Mouse (Mus musculus) neural tube, embryonic 12.5 days (tissue): Measurements from ENCODE around the gene Itpr1. TPM values are rescaled to one million over a fixed set of nuclear protein-coding genes. Genes with fewer than 3 reads are reported as not detected.

Experiments
- ATAC-seq: fragments of 200-750 bp; cut with Nextera tagmentation; 2 replicates; pipeline ENCODE4 v1.8.0; 2017; ENCODE audit warnings: low read depth, mild to moderate bottlenecking, moderate TSS enrichment, moderate library complexity; ENCODE audit not compliant: low FRiP score
- H3K27ac ChIP-seq: fragments of 300-500 bp; sonication (generic); 2 replicates; pipeline ENCODE4 v1.5.1; 2016
- H3K27me3 ChIP-seq: fragments of 300-500 bp; sonication (generic); replicated peaks from 2 replicates; pipeline ENCODE4 v1.6.1; 2016; ENCODE audit warnings: mild to moderate bottlenecking
- H3K36me3 ChIP-seq: fragments of 300-500 bp; sonication (generic); 2 replicates; pipeline ENCODE4 v1.6.1; 2016; ENCODE audit warnings: mild to moderate bottlenecking
- H3K4me1 ChIP-seq: fragments of 300-500 bp; sonication (generic); 2 replicates; pipeline ENCODE4 v1.6.1; 2016
- H3K4me2 ChIP-seq: fragments of 300-500 bp; sonication (generic); replicated peaks from 2 replicates; pipeline ENCODE4 v1.6.1; 2016; ENCODE audit warnings: mild to moderate bottlenecking
- H3K4me3 ChIP-seq: fragments of 300-500 bp; sonication (generic); 2 replicates; pipeline ENCODE4 v1.5.1; 2016
- H3K9ac ChIP-seq: fragments of 300-500 bp; sonication (generic); 2 replicates; pipeline ENCODE4 v1.6.1; 2016; ENCODE audit warnings: mild to moderate bottlenecking
- H3K9me3 ChIP-seq: fragments of 300-500 bp; sonication (generic); 2 replicates; pipeline ENCODE4 v1.6.1; 2016; ENCODE audit warnings: mild to moderate bottlenecking
- WGBS: fragments of 180-500 bp; shearing (Covaris S2); methylation state at CpG from one replicate; pipeline ENCODE4 v1.1.7; 2016; 5-methylcytosine and 5-hydroxymethylcytosine counted together
- polyA plus RNA-seq: library from polyadenylated mRNA; unstranded; fragments of >200 nt; fragmentation: Nextera tagmentation; extraction: Ambion mirVana; gene quantifications from 2 replicates; pipeline ENCODE4 v1.2.1, GENCODE M21; 2016

The Itpr1 gene
- polyA plus RNA-seq, 1 experiment from 2014 or later = 6.9 TPM

DNA sequence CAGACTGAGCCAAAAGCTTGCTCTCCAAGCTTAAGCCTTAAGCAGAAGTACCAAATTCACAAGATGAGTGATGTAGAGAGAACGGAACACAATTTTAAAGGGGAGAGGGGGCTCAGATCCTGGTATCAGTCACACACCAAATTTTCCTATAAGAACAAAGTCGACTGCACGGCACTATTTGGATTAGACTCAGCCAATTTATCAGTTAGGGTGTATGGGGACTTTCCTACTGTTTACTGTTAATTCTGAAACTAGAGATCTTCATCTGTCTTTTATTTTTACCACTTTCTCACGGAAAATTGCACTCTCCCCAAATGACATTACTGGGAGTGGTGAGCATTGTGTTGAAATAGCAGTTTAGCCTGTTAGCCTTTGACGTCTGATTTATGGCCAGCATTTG lies 269.6 kb downstream of the Itpr1 start:
- Histone ChIP-seq H3K4me1 (no peaks in the 10 kb centered on the region), H3K4me2 (no peak overlapping the region), H3K27me3 (no peaks in the 10 kb centered on the region), H3K9ac (no peak overlapping the region), H3K9me3 (no peaks in the 10 kb centered on the region), H3K27ac (no peak overlapping the region), H3K36me3 (no peaks in the 10 kb centered on the region), H3K4me3 (no peak overlapping the region)
- ATAC-seq = no peak
- WGBS = 85% methylated on average over 5 of the region's 5 CpGs

DNA sequence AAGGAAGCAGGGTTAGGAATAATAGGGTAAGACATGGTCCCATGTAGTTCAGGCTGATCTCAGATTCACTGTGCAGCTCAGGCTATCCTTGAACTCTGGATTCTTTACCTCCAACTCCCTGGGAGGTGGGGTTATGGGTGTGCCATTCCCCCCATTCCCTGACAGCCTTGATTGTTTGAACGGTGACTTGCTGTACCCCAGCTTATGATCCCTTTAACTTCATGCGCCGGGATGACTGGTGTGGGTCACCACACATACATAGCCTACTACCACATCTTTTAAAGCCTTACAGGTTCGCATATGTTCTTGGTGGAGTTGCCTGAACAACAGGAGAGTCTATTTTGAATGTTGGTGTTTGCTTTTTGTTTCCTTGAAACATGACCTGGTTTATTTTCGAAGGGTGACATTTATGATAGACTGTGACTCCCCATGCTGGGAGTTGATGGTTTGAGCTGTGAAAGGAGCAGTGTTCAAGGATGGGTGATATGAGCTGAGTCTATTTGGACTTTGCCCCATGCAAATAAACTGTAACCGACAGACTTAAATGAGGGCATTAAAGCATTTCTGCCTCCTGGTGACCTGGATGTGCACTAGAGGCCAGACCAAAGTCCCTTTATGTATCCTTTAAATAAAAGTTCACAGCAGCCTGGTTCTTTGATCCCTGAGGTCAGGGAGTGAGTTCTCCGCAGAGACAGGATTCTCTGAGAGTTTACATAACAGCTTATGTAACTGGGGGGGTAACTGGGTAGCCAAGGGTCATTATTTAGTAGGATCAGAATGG lies 273.5 kb downstream of the Itpr1 start:
- H3K4me1 ChIP-seq = no peaks in the 10 kb centered on the region
- no peak overlapping the region for H3K27ac ChIP-seq
- H3K9me3 ChIP-seq = no peaks in the 10 kb centered on the region
- no peaks in the 10 kb centered on the region for H3K36me3 ChIP-seq
- ATAC-seq = no peak
- no peak overlapping the region for H3K4me2 ChIP-seq
- H3K27me3 ChIP-seq = no peaks in the 10 kb centered on the region
- no peak overlapping the region for H3K4me3 ChIP-seq
- 87% methylated on average over 7 of the region's 7 CpGs for WGBS
- H3K9ac ChIP-seq = no peak overlapping the region

DNA sequence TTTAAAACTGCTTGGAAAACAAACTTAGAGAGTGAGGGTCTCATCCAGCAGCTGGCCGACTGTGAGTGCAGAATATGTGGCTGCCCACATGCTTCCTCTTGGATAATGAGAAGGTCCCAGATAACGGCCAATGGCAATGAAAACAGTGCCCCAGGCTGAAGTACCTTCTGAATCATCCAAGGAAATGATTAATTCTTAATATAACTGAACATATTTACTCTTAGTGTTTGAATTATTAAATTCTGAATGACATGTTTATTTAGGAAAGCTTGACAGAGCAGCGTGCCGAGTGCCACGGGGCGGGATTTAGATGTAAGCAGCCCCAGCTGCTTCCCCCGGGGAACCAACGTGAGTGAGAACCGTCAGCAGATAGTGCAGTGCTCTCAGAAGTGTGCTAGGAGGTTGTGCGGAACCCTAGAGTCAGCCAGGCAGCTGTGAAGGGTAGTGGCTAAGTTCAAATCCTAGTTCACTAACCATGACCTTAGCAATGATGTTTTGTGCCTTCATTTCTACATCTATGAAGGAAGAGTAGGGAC lies 274.5 kb downstream of the Itpr1 start:
- Histone ChIP-seq H3K36me3 (no peaks in the 10 kb centered on the region), H3K9ac (no peak overlapping the region), H3K9me3 (no peaks in the 10 kb centered on the region), H3K4me1 (no peaks in the 10 kb centered on the region), H3K4me3 (no peak overlapping the region), H3K4me2 (no peak overlapping the region), H3K27me3 (no peaks in the 10 kb centered on the region), H3K27ac (no peak overlapping the region)
- 80% methylated on average over 10 of the region's 10 CpGs for WGBS
- no peak for ATAC-seq

DNA sequence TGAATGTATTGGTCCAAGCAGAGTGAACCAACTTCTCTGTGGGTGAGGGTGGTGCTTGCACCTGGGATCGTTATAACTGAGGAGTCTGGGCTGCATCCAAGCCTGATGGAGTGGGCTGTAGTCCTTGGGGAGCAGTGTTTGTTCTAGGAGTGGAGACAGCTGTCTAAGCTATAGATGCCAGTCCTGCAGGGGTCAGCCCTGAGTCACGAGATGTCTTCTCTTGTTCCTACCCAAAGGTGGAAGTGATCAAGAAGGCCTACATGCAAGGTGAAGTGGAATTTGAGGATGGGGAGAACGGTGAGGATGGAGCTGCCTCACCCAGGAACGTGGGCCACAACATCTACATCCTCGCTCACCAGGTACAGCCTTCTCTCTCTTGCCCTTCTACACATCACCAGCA lies 275.4 kb downstream of the Itpr1 start:
- Histone ChIP-seq H3K4me1 (no peaks in the 10 kb centered on the region), H3K9me3 (no peaks in the 10 kb centered on the region), H3K9ac (no peak overlapping the region), H3K27ac (no peak overlapping the region), H3K4me3 (no peak overlapping the region), H3K27me3 (no peaks in the 10 kb centered on the region), H3K36me3 (no peaks in the 10 kb centered on the region), H3K4me2 (no peak overlapping the region)
- 79% methylated on average over 5 of the region's 5 CpGs for WGBS
- no peak for ATAC-seq

DNA sequence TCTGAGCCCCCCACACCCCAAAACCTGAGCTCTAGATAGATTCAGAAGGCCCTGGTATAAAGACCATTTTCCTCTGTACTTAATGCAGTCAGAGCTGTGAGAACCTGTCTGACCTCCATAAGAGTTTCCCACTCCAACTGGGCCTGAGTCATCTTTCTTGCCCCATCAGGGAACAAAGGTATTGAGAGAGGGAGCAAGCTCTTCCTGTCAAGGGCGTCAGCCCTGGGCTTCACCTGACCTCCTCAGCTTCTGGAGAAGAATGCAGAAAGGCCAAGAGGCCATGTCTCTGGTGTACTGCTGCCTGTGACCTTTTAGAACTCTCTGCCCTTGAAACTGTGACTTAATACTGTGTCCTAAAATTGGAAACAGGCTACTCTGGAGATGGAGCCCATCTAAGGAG lies 279.1 kb downstream of the Itpr1 start:
- no peaks in the 10 kb centered on the region for H3K9me3 ChIP-seq
- WGBS = 83% methylated on average over 1 of the region's 1 CpGs
- H3K27me3 ChIP-seq = no peaks in the 10 kb centered on the region
- H3K9ac ChIP-seq = no peak overlapping the region
- no peak overlapping the region for H3K4me3 ChIP-seq
- H3K4me1 ChIP-seq = no peaks in the 10 kb centered on the region
- no peak for ATAC-seq
- no peak overlapping the region for H3K4me2 ChIP-seq
- no peak overlapping the region for H3K27ac ChIP-seq
- no peaks in the 10 kb centered on the region for H3K36me3 ChIP-seq

DNA sequence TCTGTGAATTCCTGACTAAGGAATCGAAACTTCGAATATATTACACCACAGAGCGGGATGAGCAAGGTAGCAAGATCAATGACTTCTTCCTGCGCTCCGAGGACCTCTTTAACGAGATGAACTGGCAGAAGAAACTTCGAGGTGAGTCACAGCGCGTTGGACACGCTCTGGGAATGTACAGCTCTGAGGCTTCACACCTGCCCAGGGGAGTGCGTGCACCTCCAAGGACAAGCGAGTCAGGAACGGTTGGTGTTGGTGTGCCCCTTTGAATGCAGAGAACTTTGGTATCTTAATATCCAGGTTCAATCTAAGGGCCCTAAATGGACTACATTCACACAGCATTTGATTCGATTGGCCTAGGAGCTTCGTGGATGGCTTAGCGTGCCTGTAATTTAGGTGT lies 280.9 kb downstream of the Itpr1 start:
- Histone ChIP-seq H3K36me3 (no peaks in the 10 kb centered on the region), H3K27ac (no peak overlapping the region), H3K27me3 (no peaks in the 10 kb centered on the region), H3K9me3 (no peaks in the 10 kb centered on the region), H3K4me3 (no peak overlapping the region), H3K9ac (no peak overlapping the region), H3K4me1 (no peaks in the 10 kb centered on the region), H3K4me2 (no peak overlapping the region)
- WGBS = 87% methylated on average over 16 of the region's 16 CpGs
- peak; percentile 48; the same call in 1 of the 2 replicates for ATAC-seq

DNA sequence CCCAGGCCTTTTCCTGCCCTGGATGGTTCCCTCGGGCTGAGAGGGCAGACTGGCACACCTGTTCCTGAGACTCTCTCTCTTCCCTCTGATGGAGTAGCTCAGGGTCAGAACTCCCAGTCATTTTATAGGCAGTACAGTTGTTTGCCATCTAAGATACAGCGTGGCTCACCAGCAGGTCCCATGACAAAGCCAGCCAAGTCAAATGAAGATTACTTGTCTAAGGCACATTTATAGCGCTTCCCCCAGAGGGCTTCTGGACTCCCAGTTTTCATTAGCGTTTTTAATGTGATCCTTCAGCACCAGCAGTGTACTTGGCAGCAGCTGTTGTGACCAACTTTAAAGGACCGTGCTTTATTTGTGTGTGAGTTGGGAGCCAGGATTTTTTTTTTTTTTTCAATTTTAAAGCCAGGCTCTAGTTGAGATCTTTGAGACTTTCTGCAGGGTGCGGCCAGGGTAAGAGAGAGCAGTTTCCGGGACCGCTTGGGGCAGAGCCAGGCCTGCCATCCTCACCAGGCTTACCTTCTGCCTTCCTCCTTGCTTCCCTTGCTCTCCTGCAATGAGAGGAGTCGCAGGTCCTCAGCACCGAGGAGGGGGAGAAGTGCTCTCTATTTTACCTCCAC lies 281.4 kb downstream of the Itpr1 start:
- 69% methylated on average over 10 of the region's 10 CpGs for WGBS
- Histone ChIP-seq H3K9ac (no peak overlapping the region), H3K27ac (no peak overlapping the region), H3K4me1 (no peaks in the 10 kb centered on the region), H3K4me3 (no peak overlapping the region), H3K27me3 (no peaks in the 10 kb centered on the region), H3K36me3 (no peaks in the 10 kb centered on the region), H3K9me3 (no peaks in the 10 kb centered on the region), H3K4me2 (no peak overlapping the region)
- peak; percentile 71 for ATAC-seq

DNA sequence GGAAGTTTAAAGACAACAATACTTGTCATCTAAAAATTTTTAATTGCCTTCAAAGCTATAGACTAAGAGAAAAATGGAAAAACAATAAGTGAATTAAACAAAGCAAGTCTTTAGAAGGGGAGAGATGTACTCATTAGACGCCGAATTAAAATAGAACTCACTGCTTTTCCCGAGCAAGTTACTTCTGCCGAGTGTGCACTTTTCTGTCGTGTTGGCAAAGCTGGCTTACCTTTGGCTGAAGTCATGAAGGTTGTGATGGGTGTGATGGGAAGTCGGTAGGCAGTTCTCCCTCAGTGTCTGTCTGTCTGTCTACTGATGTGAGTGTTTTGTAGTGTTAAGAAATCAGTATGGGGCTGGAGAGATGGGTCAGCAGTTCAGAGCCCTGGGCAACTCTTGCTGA lies 282.1 kb downstream of the Itpr1 start:
- H3K4me1 ChIP-seq = no peaks in the 10 kb centered on the region
- H3K4me2 ChIP-seq = no peak overlapping the region
- ATAC-seq = no peak
- H3K9me3 ChIP-seq = no peaks in the 10 kb centered on the region
- no peak overlapping the region for H3K27ac ChIP-seq
- H3K4me3 ChIP-seq = no peak overlapping the region
- H3K9ac ChIP-seq = no peak overlapping the region
- no peaks in the 10 kb centered on the region for H3K27me3 ChIP-seq
- 93% methylated on average over 6 of the region's 6 CpGs for WGBS
- H3K36me3 ChIP-seq = no peaks in the 10 kb centered on the region

DNA sequence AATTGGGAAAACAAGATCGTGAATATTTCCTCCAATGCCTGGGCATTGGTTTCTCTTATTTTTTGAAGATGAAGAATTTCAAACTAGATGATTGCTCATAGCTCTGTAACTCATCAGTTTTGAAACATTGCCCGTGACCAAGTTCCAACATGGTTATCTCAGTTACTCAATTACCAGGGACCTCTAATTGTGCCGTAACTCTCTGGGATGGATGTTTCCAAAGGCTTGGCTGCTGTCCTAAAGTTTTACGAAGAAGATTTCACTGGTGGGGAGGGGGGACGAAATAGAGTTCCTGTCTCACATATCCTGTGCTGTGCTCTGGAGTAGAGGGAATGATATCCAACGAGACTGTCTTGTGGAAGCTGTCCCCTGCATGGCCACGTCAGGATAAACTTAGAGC lies 285.2 kb downstream of the Itpr1 start:
- Histone ChIP-seq H3K4me2 (no peak overlapping the region), H3K36me3 (no peaks in the 10 kb centered on the region), H3K9ac (no peak overlapping the region), H3K9me3 (no peaks in the 10 kb centered on the region), H3K4me1 (no peaks in the 10 kb centered on the region), H3K27me3 (no peaks in the 10 kb centered on the region), H3K4me3 (no peak overlapping the region), H3K27ac (no peak overlapping the region)
- 91% methylated on average over 7 of the region's 7 CpGs for WGBS
- ATAC-seq = no peak

DNA sequence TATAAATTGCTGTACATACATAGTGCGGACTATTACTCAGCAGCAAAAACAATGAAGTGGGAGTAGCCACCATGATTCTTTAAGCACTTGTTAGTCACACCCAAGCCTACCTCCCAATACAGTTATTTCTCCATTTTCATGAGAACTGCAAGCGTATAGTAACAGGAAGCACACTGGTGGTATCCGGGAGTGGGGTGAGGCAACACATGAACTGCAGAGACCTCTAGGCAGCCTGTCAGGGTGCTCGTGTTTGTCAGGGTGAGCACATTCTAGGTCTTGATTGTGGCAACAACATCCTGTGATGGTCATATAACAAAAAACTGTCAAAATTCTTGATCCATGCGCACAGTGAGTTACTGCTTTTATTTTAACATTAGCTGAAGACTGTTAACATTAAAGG lies 290.8 kb downstream of the Itpr1 start:
- Histone ChIP-seq H3K4me3 (no peak overlapping the region), H3K9me3 (no peaks in the 10 kb centered on the region), H3K9ac (no peak overlapping the region), H3K36me3 (no peaks in the 10 kb centered on the region), H3K4me1 (no peaks in the 10 kb centered on the region), H3K27me3 (no peaks in the 10 kb centered on the region), H3K4me2 (no peak overlapping the region), H3K27ac (no peak overlapping the region)
- WGBS = 94% methylated on average over 5 of the region's 5 CpGs
- no peak for ATAC-seq

DNA sequence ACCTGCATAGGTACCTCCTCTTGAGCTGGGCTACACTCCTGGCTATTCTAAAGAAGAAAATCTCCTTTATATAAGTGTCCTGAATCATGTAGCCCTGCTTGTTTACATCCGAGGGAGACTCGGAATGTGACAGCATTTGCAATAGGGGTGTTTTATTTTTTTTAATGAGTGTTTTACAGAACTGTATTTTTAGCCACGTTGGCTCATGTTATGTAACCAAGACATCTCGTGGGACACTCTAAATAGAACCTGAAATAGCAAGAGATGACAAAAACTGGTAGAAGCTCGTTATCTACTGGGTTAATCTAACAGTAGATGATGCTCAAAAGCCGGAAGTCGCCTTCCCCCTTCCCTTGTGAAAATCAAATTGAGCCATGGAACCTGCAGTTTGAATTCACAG lies 291.8 kb downstream of the Itpr1 start:
- Histone ChIP-seq H3K27ac (no peak overlapping the region), H3K9me3 (no peaks in the 10 kb centered on the region), H3K4me2 (no peak overlapping the region), H3K36me3 (no peaks in the 10 kb centered on the region), H3K4me1 (no peaks in the 10 kb centered on the region), H3K4me3 (no peak overlapping the region), H3K9ac (no peak overlapping the region), H3K27me3 (no peaks in the 10 kb centered on the region)
- WGBS = 91% methylated on average over 7 of the region's 7 CpGs
- ATAC-seq = no peak

DNA sequence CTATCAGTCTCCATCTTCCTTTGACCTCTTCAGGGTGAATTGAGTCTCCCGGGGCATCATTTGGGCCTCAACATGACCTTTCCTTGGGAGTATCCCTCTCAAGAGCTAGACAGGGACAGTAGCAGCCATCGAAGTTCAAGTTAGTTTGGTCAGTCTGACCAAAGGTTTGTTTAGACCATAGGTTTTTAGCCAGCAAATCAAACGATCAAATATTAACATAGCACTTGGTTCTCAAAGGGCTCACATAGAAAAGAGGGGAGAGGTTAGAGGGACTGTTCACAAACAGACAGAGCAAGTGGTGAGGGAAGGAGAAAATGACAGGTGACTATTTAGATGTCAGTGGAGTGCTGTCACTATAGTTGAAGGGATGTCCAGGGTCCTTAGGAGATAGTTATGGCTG lies 293.3 kb downstream of the Itpr1 start:
- Histone ChIP-seq H3K9ac (no peak overlapping the region), H3K36me3 (no peaks in the 10 kb centered on the region), H3K4me3 (no peak overlapping the region), H3K9me3 (no peaks in the 10 kb centered on the region), H3K27ac (no peak overlapping the region), H3K27me3 (no peaks in the 10 kb centered on the region), H3K4me1 (no peaks in the 10 kb centered on the region), H3K4me2 (no peak overlapping the region)
- 94% methylated on average over 3 of the region's 3 CpGs for whole genome bisulfite sequencing
- ATAC-seq = no peak

DNA sequence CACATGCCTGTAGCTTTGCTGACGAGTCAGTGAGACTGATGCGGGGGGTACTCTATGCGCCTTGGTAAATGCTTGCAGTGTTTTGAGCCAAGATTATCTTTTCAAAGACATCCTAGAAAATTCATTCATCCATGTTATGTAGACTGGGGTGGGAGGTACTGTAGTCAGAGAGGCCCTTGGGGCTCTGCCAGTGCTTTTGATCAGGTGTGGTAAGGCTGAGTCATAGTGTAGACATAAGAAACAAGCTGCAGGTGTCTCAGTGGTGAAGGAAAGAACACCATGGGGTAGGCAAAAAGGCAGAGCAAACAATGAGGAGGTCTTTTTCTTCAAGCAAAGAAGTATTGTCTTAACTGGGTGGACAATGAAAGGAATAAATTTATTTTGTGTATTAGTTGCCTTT lies 294.4 kb downstream of the Itpr1 start:
- Histone ChIP-seq H3K4me2 (no peak overlapping the region), H3K27me3 (no peaks in the 10 kb centered on the region), H3K4me1 (no peaks in the 10 kb centered on the region), H3K4me3 (no peak overlapping the region), H3K9ac (no peak overlapping the region), H3K36me3 (no peaks in the 10 kb centered on the region), H3K27ac (no peak overlapping the region), H3K9me3 (no peaks in the 10 kb centered on the region)
- no peak for ATAC-seq
- 91% methylated on average over 3 of the region's 3 CpGs for WGBS
